Mouse (Mus musculus) ES-Bruce4 (cell line): ENCODE measurements around the gene Jmjd1c. TPM values are rescaled to one million over a fixed set of nuclear protein-coding genes. Genes with fewer than 3 reads are reported as not detected.

ENCODE experiments used
- H3K27ac ChIP-seq: 2 replicates; pipeline ENCODE4 v1.5.1; 2012; ENCODE audit warnings: low read length, inconsistent platforms; ENCODE audit not compliant: insufficient read depth
- H3K27me3 ChIP-seq: 2 replicates; pipeline ENCODE4 v1.6.1; 2012; ENCODE audit warnings: mild to moderate bottlenecking, low read length, inconsistent platforms; ENCODE audit not compliant: control insufficient read depth, poor library complexity, insufficient read depth, severe bottlenecking
- H3K36me3 ChIP-seq: 2 replicates; pipeline ENCODE4 v1.6.1; 2012; ENCODE audit warnings: inconsistent platforms, mild to moderate bottlenecking, low read length, moderate library complexity; ENCODE audit not compliant: control insufficient read depth, poor library complexity, insufficient read depth, severe bottlenecking
- H3K4me1 ChIP-seq: one replicate; pipeline ENCODE4 v1.8.1; 2011; ENCODE audit warnings: low read length; ENCODE audit not compliant: control insufficient read depth, insufficient read depth
- H3K4me3 ChIP-seq: 2 replicates; pipeline ENCODE4 v1.5.1; 2011; ENCODE audit warnings: low read depth, mild to moderate bottlenecking, low read length
- H3K9ac ChIP-seq: 2 replicates; pipeline ENCODE4 v1.6.1; 2012; ENCODE audit warnings: low read depth, mild to moderate bottlenecking, inconsistent platforms; ENCODE audit not compliant: poor library complexity, severe bottlenecking
- H3K9me3 ChIP-seq: replicated peaks from 2 replicates; pipeline ENCODE4 v1.6.1; 2012; ENCODE audit warnings: mild to moderate bottlenecking, low read length, inconsistent platforms; ENCODE audit not compliant: control insufficient read depth, poor library complexity, insufficient read depth, severe bottlenecking
- CTCF ChIP-seq: IDR thresholded peaks from one replicate; pipeline ENCODE4 v1.8.1; 2011; ENCODE audit warnings: low read depth, low read length
- EP300 ChIP-seq: IDR thresholded peaks from 2 replicates; pipeline ENCODE4 v1.6.1; 2011; ENCODE audit warnings: low read depth, low read length; ENCODE audit not compliant: insufficient read depth
- POLR2A ChIP-seq: IDR thresholded peaks from one replicate; pipeline ENCODE4 v1.8.1; 2011; ENCODE audit warnings: low read length; ENCODE audit not compliant: insufficient read depth
- polyA plus RNA-seq: library from polyadenylated mRNA; stranded (reverse); fragments of >200 nt; gene quantifications from 2 replicates; pipeline ENCODE4 v1.2.4, GENCODE M21; 2011; ENCODE audit warnings: low read depth; ENCODE audit not compliant: missing spikeins, insufficient read depth, insufficient read length

Jmjd1c gene
- polyA plus RNA-seq, 1 experiment = 141 TPM

DNA sequence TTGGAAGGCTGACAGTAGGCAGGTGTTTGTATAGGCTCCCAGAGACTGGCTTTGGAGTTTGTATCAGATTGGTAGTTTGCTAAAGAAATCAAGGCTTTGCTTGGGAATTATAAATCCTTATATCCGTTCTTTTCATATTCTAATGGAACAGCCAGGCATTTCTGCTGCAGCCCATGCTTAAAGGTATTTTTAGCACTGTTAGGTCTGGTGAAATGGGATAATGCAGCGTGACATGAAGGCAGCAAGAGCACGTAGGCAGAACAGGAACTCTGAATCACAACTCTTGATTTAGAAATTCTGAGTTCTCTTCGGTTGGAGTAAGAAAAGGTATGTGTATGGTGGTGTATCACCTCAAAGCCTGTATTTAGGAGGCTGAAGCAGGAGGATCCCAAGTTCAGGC lies 28.2 kb downstream of the Jmjd1c start:
- H3K9ac ChIP-seq = no peak overlapping the region
- H3K36me3 ChIP-seq = peaks cover 3% of the 10 kb centered on the region; the same call in 1 of the 2 replicates
- TF ChIP-seq EP300 (no peak), POLR2A (no peak), CTCF (no peak)
- no peak overlapping the region for H3K27ac ChIP-seq
- no peaks in the 10 kb centered on the region for H3K9me3 ChIP-seq
- no peaks in the 10 kb centered on the region for H3K27me3 ChIP-seq
- H3K4me1 ChIP-seq = peaks cover 6% of the 10 kb centered on the region
- no peak overlapping the region for H3K4me3 ChIP-seq

DNA sequence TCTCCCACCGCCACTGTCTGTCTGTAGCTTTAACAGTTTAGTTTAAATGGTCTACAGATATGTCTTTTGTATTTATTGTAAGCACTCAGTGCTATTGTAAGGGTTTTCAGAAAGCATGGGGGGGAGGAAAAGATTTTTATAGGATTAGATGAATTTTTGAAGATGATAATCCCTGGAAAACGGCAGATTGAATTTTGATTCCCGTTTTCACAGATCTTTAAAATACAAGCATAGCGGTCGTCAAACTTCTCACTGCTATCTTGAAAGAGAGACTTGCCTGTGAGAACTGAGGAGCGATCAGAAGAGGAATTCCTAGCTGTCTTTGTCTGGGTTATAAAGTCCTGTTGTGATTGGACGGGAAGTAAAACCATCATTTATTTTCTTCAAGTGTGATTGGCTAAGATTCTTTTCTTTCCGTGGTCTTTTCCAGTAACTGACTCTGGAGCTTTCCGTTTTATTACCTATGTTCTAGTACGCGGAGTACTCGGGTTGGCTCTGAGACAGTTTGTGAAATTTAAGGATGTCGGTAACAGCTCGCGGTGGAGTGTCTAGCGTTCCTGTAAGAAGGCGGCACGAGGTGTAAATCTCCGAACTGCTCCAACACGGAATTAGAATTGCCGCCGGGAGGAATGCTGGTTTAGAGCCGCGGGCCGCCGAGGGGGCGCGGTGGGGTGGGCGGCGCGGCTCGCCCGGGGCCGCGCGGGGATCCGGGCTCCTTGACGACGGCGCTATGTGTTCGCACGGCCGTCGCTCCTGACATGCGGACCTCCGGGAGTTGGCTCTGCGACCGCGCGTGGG lies 30.3 kb downstream of the Jmjd1c start:
- H3K9me3 ChIP-seq = no peaks in the 10 kb centered on the region
- H3K27ac ChIP-seq = no peak overlapping the region
- peaks cover 3% of the 10 kb centered on the region; the same call in 1 of the 2 replicates for H3K36me3 ChIP-seq
- peak overlapping the region; percentile 65 for H3K4me3 ChIP-seq
- H3K4me1 ChIP-seq = peaks cover 4% of the 10 kb centered on the region
- no peaks in the 10 kb centered on the region for H3K27me3 ChIP-seq
- no peak for TF ChIP-seq POLR2A
- TF ChIP-seq EP300 = no peak
- TF ChIP-seq CTCF = no peak
- peak overlapping the region; percentile 85 for H3K9ac ChIP-seq

DNA sequence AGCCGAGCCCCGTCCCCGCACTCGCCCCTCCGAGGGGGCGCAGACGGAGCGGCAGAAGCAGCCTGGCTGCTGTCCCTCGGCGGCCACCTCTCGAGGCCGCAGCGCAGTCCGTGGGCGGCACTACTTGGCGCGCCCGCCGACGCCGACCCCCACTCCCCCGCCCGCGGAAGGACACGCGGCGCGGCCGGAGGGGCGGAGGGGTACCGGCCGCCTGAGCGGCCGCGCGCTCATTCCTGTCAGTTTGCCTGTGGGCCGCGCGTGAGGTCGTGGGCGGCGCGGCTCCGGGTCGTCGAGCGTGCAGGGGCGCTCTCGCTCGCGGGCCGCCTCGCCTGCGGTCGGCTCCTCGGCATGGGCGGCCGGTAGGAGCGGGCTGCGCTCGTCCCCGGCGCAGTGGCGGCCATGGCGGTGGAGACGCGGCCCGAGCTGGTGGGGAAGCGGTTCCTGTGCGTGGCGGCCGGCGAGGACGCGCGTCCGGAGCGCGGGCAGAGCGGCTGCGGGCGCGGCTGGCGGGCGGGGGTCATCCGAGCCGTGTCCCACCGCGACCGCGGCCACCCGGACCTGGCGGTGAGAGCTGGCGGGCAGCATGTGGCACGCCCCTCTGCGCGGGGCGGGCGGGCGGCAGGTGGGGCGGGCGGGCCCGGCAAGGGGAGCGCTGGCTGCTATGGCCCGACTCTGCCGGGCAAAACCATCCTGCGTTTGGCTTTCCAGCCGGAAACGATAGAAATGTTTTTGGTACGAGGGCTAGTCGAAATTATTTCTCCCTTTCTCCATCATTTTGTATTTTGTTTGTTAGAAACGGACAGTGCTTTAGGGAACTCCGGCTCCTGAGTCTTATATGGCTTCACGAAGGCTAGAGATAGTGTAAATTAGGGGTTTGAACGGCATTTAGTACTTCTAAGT lies 31.2 kb downstream of the Jmjd1c start:
- TF ChIP-seq EP300 (no peak), POLR2A (no peak), CTCF (no peak)
- H3K4me1 ChIP-seq = peaks cover 4% of the 10 kb centered on the region
- H3K27ac ChIP-seq = no peak overlapping the region
- H3K36me3 ChIP-seq = no peaks in the 10 kb centered on the region; the same call in 1 of the 2 replicates
- H3K4me3 ChIP-seq = peak overlapping the region; percentile 65
- H3K9me3 ChIP-seq = no peaks in the 10 kb centered on the region
- H3K9ac ChIP-seq = peak overlapping the region; percentile 85
- H3K27me3 ChIP-seq = no peaks in the 10 kb centered on the region

DNA sequence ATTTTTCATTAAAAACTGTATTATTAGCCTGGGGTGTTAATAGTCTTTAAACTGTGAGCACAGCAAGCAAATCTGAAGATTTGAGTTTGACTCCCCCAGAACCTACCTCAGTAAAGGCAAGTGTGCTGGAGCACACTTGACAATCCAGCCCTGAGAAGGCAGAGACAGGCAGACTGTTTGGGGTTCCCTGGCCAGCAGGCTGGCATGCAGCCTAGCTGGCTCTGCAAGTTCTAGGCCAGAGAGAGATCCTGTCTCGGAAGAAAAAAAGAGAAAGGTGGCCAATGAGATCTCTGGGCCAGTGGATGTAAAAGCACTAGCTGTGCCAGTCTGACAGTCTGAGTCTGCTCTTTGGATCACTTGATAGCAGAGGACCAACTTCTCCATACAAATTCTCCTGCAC lies 33.6 kb downstream of the Jmjd1c start:
- Histone ChIP-seq H3K4me3 (no peak overlapping the region), H3K27ac (no peak overlapping the region), H3K4me1 (peaks cover 4% of the 10 kb centered on the region), H3K9me3 (no peaks in the 10 kb centered on the region), H3K36me3 (no peaks in the 10 kb centered on the region), H3K9ac (no peak overlapping the region), H3K27me3 (no peaks in the 10 kb centered on the region)
- TF ChIP-seq EP300 = no peak
- TF ChIP-seq POLR2A = no peak
- TF ChIP-seq CTCF = no peak

DNA sequence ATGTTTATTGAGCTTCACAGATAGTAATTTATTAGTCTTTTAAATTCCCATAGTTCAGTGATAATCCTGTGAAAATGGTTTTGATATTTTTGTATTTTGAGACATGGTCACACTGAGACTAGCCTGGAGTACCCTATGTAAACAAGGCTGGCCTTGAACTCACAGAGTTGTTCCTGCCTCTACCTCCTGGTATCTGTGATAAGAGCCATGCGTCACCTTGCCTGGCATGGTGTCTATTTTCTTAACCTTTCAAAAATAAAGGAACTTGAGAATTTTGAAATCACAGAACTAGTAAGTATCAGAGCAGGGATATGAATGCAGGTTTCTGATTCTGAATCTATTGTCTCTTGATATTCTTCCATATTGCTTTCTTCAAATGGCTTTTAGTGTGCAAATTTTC lies 35.8 kb downstream of the Jmjd1c start:
- no peak overlapping the region for H3K27ac ChIP-seq
- no peak overlapping the region for H3K9ac ChIP-seq
- H3K4me1 ChIP-seq = peaks cover 1% of the 10 kb centered on the region
- no peaks in the 10 kb centered on the region for H3K27me3 ChIP-seq
- TF ChIP-seq CTCF (no peak), EP300 (no peak), POLR2A (no peak)
- no peak overlapping the region for H3K4me3 ChIP-seq
- H3K36me3 ChIP-seq = no peaks in the 10 kb centered on the region
- H3K9me3 ChIP-seq = no peaks in the 10 kb centered on the region
